Mouse (Mus musculus): ENCODE measurements around the gene Tmem198b. TPM values are rescaled to one million over a fixed set of nuclear protein-coding genes. Genes with fewer than 3 reads are reported as not detected.
A peak's percentile ranks its signal among the peaks of the same experiment; 100 is the strongest.

Gene Tmem198b
- polyA plus RNA-seq, 1 experiment = 8.2 TPM

DNA sequence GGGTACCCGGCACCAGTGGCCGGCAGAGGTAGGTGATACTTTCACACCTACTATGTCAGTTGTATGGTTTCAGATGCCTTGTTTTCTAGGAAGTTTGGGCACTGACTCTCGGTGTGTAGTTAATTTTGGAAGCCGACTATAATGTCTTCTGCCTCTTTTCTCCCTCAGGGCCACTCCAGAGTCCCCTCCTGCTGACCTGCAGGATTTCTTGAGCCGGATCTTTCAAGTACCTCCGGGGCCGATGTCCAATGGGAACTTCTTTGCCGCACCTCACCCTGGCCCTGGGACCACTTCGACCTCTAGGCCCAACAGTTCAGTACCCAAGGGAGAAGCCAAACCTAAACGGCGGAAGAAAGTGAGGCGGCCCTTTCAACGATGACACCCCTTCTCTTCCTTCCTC lies 12.9 kb upstream of the Tmem198b start, which contains the start of gene Sarnp:
Gene Sarnp, plus strand, starts transcription at position 301 of the 400 bp plus-strand sequence.
- Histone ChIP-seq H3K36me3 (ENCODE audit: control insufficient read depth, insufficient read depth, low read length) (peaks cover 5% of the 10 kb centered on the region), H3K27ac (ENCODE audit: control insufficient read depth, insufficient read depth, low read depth, low read length) (no peak within 1 kb of the TSS)

DNA sequence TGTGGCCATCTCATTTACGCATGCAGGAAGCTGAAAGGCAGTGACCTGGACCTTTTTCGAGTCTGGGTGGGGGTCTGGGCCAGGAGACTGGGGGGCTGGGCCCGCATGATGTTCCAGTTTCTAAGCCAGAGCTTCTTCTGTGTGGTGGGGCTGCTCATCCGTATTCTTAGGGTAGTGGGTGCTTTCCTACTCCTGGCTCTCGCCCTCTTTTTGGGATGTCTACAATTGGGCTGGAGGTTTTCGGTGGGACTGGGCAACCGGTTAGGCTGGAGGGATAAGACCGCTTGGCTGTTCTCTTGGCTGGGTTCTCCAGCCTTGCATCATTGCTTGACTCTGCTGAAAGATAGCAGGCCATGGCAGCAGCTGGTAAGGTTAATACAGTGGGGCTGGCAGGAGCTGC lies 2.8 kb upstream of the Tmem198b start:
- Histone ChIP-seq H3K4me1 (ENCODE audit: control insufficient read depth, insufficient read depth, low read length) (peaks cover 22% of the 10 kb centered on the region), H3K36me3 (ENCODE audit: control insufficient read depth, insufficient read depth, low read length) (no peaks in the 10 kb centered on the region)

More for the DNA sequence above, 12.9 kb upstream of the Tmem198b start, which contains the start of gene Sarnp:
- TF ChIP-seq CTCF (IDR thresholded peaks at IDR 0.05; ENCODE audit: control insufficient read depth, insufficient read depth, insufficient replicate concordance, low read depth, low read length) = no peak
- TF ChIP-seq POLR2A (IDR thresholded peaks at IDR 0.05; ENCODE audit: control insufficient read depth, low read depth, low read length) = no peak
- Histone ChIP-seq H3K27me3 (ENCODE audit: control insufficient read depth, insufficient read depth, low read length) (no peaks in the 10 kb centered on the region), H3K4me1 (ENCODE audit: control insufficient read depth, insufficient read depth, low read length) (no peaks in the 10 kb centered on the region), H3K4me3 (ENCODE audit: control insufficient read depth, low read depth, low read length) (no peak within 1 kb of the TSS)

DNA sequence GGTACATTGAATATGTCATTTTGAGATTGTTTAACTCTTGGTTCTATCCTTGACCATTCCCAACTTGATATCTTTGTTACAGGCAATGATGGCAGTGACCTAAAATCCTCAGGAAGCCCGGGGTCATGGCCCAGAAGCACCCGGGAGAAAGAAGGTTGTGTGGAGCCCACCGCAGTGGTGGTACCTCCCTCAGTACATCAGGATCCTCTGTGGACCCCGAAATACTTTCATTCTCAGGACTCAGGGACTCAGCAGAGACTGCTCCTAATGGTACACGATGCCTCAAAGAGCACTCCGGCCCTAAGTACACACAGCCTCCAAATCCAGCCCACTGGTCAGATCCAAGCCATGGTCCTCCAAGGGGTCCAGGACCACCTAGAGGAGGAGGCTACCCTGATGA lies 1.9 kb upstream of the Tmem198b start:
- TF ChIP-seq POLR2A (IDR thresholded peaks at IDR 0.05; ENCODE audit: control insufficient read depth, low read depth, low read length) (no peak), CTCF (IDR thresholded peaks at IDR 0.05; ENCODE audit: control insufficient read depth, insufficient read depth, insufficient replicate concordance, low read depth, low read length) (no peak)
- Histone ChIP-seq H3K4me3 (ENCODE audit: control insufficient read depth, low read depth, low read length) (peak overlapping the region; percentile 55), H3K27ac (ENCODE audit: control insufficient read depth, insufficient read depth, low read depth, low read length) (no peak overlapping the region), H3K36me3 (ENCODE audit: control insufficient read depth, insufficient read depth, low read length) (no peaks in the 10 kb centered on the region), H3K4me1 (ENCODE audit: control insufficient read depth, insufficient read depth, low read length) (peaks cover 22% of the 10 kb centered on the region), H3K27me3 (ENCODE audit: control insufficient read depth, insufficient read depth, low read length) (no peaks in the 10 kb centered on the region)

More for the DNA sequence above, 2.8 kb upstream of the Tmem198b start:
- Histone ChIP-seq H3K27ac (ENCODE audit: control insufficient read depth, insufficient read depth, low read depth, low read length) (no peak overlapping the region), H3K27me3 (ENCODE audit: control insufficient read depth, insufficient read depth, low read length) (no peaks in the 10 kb centered on the region), H3K4me3 (ENCODE audit: control insufficient read depth, low read depth, low read length) (no peak overlapping the region)
- TF ChIP-seq CTCF (IDR thresholded peaks at IDR 0.05; ENCODE audit: control insufficient read depth, insufficient read depth, insufficient replicate concordance, low read depth, low read length) (no peak), POLR2A (IDR thresholded peaks at IDR 0.05; ENCODE audit: control insufficient read depth, low read depth, low read length) (no peak)

DNA sequence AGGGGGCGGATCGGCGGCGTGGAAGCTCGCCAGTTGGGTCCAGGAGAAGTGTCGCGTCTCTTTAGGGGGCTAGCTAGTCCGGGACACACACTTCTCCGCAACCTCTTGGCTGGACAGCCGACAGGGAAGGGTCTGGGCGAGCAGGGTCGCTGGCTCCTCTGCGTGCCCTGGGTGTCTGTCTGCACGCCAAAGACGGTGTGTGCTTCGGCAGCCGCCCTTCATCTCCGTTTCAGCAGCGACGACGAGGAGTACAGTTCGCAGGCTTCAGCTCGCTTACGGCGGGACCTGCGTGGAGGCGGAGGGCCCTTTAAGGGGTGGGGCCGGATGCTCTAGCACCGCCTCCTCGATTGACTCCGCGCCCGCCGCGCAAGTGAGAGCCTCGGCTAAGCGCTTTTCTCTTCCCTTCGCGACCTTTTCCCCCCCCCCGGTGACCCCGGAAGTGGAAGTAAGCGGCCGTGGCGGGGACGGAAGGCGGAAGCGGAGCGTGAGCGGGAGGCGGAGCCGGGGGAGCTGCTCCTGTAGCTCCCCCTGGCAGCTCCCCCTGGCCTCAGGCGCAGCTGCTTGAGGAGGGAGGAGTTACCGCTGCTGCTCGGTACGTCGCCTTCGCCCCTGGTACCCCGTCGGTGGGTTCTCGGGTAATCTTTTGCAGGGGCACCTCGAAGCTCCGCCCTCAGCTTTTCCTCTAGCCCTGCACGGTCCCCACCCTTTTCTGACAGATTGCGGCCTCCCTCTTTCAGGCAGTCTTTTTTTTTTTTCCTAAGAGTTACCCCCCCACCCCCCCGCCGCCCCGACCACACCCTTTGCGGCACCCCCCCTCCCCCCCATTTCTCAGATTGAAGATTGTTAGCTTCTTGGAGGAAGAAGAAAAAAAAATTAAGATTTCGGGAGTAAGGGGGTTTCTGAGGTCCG lies 1.2 kb upstream of the Tmem198b start:
- H3K4me1 ChIP-seq (ENCODE audit: control insufficient read depth, insufficient read depth, low read length) = peaks cover 22% of the 10 kb centered on the region
- H3K27ac ChIP-seq (ENCODE audit: control insufficient read depth, insufficient read depth, low read depth, low read length) = peak overlapping the region; percentile 70
- H3K36me3 ChIP-seq (ENCODE audit: control insufficient read depth, insufficient read depth, low read length) = no peaks in the 10 kb centered on the region
- no peaks in the 10 kb centered on the region for H3K27me3 ChIP-seq (ENCODE audit: control insufficient read depth, insufficient read depth, low read length)
- peak overlapping the region; percentile 78 for H3K4me3 ChIP-seq (ENCODE audit: control insufficient read depth, low read depth, low read length)
- TF ChIP-seq CTCF (IDR thresholded peaks at IDR 0.05; ENCODE audit: control insufficient read depth, insufficient read depth, insufficient replicate concordance, low read depth, low read length) (no peak), POLR2A (IDR thresholded peaks at IDR 0.05; ENCODE audit: control insufficient read depth, low read depth, low read length) (peak; percentile 58; the same call in 1 of the 2 replicates)

DNA sequence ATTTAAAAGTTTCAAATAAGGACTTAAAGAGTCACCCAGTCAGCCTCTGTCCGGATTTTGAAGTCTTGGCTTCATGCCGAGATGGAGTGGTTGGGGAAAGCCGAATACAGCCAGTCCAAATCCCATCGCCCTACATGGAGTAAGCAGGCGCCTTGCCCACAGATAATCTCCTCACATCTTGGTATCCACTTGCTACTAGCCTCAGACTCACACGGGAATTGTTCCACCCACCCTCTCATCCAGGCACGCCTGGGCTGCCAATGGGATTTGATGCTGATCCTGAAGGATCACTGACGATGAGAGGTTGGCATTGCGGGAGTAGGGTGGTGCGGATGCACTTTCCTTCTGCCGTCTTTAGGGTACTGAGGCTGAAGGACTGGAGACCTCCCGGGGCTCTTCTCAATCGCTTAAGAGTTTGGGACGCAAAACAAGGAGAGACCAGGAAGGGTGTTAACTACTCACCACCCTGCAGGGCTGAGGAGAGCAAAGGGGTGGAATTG lies 349 bp downstream of the Tmem198b start, which contains the start of gene Dnajc14:
Gene Dnajc14, plus strand, starts transcription at position 292 of the 500 bp plus-strand sequence.
- H3K27me3 ChIP-seq (ENCODE audit: control insufficient read depth, insufficient read depth, low read length) = no peaks in the 10 kb centered on the region
- peak within 1 kb of the TSS; percentile 78 for H3K4me3 ChIP-seq (ENCODE audit: control insufficient read depth, low read depth, low read length)
- TF ChIP-seq CTCF (IDR thresholded peaks at IDR 0.05; ENCODE audit: control insufficient read depth, insufficient read depth, insufficient replicate concordance, low read depth, low read length) = no peak
- no peak for TF ChIP-seq POLR2A (IDR thresholded peaks at IDR 0.05; ENCODE audit: control insufficient read depth, low read depth, low read length)
- peaks cover 22% of the 10 kb centered on the region for H3K4me1 ChIP-seq (ENCODE audit: control insufficient read depth, insufficient read depth, low read length)
- H3K27ac ChIP-seq (ENCODE audit: control insufficient read depth, insufficient read depth, low read depth, low read length) = peak within 1 kb of the TSS; percentile 68
- no peaks in the 10 kb centered on the region for H3K36me3 ChIP-seq (ENCODE audit: control insufficient read depth, insufficient read depth, low read length)

DNA sequence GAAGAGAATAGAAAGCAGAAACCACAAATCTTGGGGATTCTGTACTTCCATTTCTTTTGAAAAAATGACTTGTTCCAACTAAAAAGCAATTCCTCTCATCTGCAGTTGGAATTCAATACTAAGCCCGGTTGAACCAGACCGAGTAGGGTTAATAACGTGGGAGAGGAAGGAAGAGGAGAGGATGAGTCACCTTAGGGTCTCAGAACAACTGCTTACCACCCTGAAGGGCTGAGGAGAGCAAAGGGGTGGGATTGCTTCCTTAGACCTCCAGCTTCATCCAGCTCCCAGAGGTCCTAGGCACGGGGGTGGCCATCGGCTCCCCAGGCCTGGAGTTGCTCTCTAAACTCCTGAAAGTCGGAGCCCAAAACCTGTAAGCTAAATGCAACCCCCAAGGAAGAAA lies 809 bp downstream of the Tmem198b start:
- Histone ChIP-seq H3K4me3 (ENCODE audit: control insufficient read depth, low read depth, low read length) (no peak overlapping the region), H3K27me3 (ENCODE audit: control insufficient read depth, insufficient read depth, low read length) (no peaks in the 10 kb centered on the region), H3K4me1 (ENCODE audit: control insufficient read depth, insufficient read depth, low read length) (peaks cover 22% of the 10 kb centered on the region), H3K36me3 (ENCODE audit: control insufficient read depth, insufficient read depth, low read length) (no peaks in the 10 kb centered on the region), H3K27ac (ENCODE audit: control insufficient read depth, insufficient read depth, low read depth, low read length) (no peak overlapping the region; the same call in 1 of the 2 replicates)
- TF ChIP-seq CTCF (IDR thresholded peaks at IDR 0.05; ENCODE audit: control insufficient read depth, insufficient read depth, insufficient replicate concordance, low read depth, low read length) (no peak), POLR2A (IDR thresholded peaks at IDR 0.05; ENCODE audit: control insufficient read depth, low read depth, low read length) (no peak)

DNA sequence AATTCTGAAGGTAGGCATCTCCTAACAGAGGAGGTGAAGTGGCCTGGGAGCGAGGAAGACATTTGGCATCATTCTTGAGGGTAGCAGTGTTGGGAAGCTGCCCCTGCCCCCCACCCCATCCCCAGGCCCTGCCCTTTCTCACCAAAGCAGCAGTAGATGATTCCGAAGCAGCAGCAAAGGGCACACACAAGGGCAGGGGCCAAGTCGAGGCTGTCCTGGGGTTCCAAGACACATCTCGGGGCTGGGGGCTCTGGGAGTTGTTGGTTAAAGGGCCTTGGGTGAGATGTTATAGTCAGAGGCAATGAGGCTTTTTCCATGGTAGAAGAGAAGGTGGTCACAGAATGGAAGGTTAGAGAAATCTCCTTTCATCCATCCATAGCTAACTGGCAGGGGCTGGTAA lies 1.2 kb downstream of the Tmem198b start:
- no peaks in the 10 kb centered on the region for H3K27me3 ChIP-seq (ENCODE audit: control insufficient read depth, insufficient read depth, low read length)
- no peak overlapping the region for H3K4me3 ChIP-seq (ENCODE audit: control insufficient read depth, low read depth, low read length)
- H3K36me3 ChIP-seq (ENCODE audit: control insufficient read depth, insufficient read depth, low read length) = no peaks in the 10 kb centered on the region
- TF ChIP-seq POLR2A (IDR thresholded peaks at IDR 0.05; ENCODE audit: control insufficient read depth, low read depth, low read length) (no peak), CTCF (IDR thresholded peaks at IDR 0.05; ENCODE audit: control insufficient read depth, insufficient read depth, insufficient replicate concordance, low read depth, low read length) (no peak)
- H3K27ac ChIP-seq (ENCODE audit: control insufficient read depth, insufficient read depth, low read depth, low read length) = no peak overlapping the region
- H3K4me1 ChIP-seq (ENCODE audit: control insufficient read depth, insufficient read depth, low read length) = peaks cover 22% of the 10 kb centered on the region

All from testis, adult 2 months (tissue).